Mouse (Mus musculus) cerebellum, adult (tissue): ENCODE measurements around the gene Rtl10.

ENCODE experiments used
- ATAC-seq: cut with Nextera tagmentation; 2 replicates; pipeline ENCODE4 v1.9.2; 2017; ENCODE audit warnings: mild to moderate bottlenecking, moderate library complexity, mixed read lengths; ENCODE audit not compliant: insufficient number of reproducible peaks, low FRiP score, low TSS enrichment

Gene Rtl10

GRCm38 (mm10) chr16:18480933-18481485 is 17.7 kb upstream of the Rtl10 start:
- ATAC-seq, result no peak

DNA sequence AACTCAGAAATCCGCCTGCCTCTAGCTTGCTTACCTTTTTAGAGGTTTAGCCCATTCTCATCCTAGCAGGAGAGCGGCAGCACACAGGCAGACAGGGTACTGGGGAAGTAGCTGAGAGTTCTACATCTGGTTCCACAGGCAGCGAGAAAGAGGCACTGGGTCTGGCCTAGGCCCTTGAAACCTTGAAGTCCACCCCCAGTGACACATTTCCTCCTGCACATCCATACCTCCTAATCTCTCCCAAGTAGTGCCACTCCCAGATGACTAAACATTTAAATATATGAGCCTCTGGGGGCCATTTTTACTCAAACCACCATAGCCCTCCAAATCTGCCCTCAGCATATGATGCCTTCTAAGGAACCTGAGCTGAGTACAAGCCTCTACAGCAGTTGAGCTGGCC is 16.3 kb upstream of the Rtl10 start:
- no peak for ATAC-seq

- no peak for ATAC-seq
These were observed 14.9 kb upstream of the Rtl10 start for GRCm38 (mm10) chr16:18483839-18484238.

DNA sequence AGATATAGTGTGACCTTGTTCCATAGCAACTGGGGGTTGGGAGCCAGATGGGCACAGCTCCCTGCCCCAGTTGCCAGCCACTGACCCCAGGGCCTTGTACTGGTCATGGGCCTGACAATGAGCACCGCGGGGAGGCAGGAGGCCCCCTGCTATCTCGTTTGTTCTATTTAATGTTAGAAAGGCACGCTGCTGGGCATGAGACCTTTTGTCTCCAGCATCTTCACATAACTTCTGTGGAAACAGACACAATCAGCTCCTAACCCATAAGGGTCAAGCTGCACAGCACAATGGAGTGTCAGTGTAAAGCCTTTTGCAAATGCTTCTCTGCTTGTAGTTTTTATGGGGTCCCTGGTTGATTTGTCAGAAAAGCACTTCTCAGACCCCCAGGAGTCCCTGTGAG is 14.3 kb upstream of the Rtl10 start:
- no peak for ATAC-seq

DNA sequence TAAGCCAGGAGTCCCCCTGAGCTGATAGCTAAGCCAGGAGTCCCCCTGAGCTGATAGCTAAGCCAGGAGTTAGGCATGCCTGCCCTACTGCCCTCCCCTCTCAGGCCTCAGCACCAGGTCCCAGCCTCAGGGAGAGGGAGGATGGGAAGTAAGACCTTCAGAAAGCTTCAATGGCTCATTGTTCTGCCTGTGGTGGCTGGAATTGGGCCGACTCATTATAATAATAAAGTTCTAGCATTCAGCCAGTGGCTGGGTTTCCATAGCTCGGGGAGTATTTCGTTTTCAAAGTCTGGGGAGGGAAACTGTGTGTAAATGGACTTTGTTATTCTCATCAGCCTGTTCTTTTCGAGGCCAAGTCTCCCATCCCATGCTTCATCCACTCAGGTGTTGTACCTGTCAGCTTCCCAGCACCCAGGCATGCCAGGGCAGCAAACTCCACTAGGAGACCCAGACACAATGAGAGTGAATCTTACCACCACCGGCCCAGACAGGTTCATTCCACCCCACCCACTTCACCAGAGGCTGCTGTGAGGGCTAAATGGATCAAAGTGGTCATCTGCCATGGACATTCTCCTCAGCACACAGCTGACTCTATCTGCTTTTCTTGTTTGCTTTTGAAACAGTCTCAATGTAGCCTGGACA is 13.8 kb upstream of the Rtl10 start:
- no peak for ATAC-seq

DNA sequence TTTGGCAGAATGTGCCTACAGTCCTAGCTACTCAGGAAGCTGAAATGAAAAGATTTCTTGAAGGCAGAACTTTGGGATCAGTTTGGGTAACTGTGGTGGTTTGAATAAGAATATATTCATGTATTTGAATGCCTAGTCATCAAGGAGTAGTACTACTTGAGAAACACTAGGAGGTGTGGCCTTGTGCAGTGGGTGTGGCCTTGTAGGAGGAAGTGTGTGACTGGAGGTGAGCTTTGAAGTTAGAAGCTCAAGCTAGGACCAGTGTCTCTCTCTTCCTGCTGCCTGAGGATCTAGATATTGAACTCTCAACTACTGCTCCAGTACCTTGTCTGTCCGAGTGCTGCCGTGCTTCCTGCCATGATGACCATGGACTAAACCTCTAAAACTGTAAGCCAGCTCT is 12.6 kb upstream of the Rtl10 start:
- ATAC-seq, result no peak

DNA sequence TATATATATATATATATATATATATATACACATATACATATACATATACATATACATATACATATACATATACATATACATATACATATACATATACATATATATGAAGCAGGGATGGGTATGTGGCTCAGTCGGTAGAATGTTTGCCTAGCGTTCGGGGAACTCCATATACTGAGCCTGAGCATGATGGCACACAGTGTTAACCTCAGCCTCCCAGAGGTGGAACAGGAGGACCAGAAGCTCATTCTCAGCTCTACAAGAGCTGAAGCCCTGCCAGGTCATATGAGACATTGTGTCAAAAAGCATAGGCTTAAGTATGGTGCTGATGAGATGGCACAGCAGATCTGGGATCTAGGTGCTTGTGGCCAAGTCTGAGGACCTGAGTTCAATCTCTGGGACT is 8.4 kb upstream of the Rtl10 start:
- no peak for ATAC-seq

- no peak for ATAC-seq
These were observed 7.8 kb upstream of the Rtl10 start for GRCm38 (mm10) chr16:18490894-18491293.

- ATAC-seq, result peak; percentile 18; the same call in 1 of the 2 replicates
These were observed 711 bp upstream of the Rtl10 start for GRCm38 (mm10) chr16:18497865-18498515.

DNA sequence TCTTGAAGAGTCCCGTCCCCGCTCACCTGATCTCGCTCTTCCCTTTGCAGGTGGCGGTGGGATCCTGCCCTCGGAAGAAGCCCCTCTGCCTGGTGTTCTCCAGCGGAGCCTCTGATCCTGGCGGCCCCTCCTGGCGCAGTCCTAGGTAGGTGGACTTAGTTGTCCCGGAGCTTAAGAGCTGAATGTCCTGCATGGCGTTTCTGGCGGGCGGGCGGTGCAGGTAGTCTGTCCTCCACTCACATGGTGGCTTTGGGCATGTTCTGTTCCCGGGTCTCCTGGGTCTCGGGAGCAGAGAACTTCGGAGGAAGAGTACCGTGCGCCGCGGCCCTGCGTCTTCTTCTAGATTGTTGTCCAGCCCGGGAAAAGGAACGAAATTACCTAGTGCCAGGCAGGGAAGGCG is 295 bp downstream of the Rtl10 start:
- peak; percentile 47; the same call in 1 of the 2 replicates for ATAC-seq

DNA sequence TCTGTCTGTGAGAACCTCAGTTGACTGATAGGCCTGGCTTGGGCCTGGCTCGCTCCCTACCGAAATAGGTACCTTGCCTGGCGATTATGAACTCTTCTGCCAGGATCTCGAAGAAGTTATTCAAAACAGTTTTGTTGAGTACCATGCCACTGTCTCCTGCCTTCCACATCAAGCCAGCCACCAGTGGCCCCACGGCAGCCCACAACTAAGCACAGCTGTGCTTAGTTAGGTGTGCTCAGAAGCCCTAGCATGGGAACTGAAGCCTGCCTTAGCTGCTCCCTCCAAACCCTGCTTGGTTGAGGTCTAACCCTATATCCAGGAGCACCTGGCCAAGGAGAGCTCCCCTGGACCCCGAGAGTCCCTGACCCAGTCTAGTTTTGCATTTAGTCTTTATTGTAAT is 2.8 kb downstream of the Rtl10 start:
- ATAC-seq, result no peak

DNA sequence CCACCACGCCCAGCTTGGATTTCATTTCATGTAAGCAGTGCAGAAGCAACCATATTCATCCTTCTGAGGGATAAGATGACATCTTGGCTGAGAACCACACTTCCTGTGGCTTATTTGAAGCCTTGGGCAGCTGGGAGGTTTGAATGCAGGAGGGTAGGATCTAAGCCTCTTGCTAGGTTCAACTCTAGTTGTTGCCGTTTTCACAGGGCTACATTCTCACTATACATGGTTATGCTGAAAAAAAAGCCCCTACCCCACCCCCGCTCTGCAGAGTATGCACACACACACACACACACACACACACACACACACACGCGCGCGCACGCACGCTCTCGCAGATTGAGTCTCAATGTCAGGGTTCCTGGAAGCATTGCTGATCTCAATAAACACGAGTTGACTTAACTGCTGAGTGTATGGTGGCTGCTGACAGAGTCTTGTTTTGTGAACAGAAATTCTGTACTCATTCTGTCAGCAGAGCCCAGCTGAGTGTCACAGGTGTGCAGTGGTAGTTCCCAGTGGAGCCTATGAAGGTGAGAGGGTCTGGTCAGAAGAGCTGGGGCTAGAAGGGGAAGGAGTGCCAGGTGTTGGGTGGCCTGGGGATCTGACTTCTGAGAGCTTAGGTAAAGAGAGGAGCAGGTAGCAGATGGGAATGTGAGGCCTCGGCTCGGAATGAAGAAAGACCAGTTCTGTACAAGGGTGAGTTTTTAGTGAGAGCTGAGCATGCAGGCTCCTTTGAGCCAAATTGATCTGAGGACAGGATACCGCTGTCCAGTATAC is 5.1 kb downstream of the Rtl10 start:
- ATAC-seq, result no peak

DNA sequence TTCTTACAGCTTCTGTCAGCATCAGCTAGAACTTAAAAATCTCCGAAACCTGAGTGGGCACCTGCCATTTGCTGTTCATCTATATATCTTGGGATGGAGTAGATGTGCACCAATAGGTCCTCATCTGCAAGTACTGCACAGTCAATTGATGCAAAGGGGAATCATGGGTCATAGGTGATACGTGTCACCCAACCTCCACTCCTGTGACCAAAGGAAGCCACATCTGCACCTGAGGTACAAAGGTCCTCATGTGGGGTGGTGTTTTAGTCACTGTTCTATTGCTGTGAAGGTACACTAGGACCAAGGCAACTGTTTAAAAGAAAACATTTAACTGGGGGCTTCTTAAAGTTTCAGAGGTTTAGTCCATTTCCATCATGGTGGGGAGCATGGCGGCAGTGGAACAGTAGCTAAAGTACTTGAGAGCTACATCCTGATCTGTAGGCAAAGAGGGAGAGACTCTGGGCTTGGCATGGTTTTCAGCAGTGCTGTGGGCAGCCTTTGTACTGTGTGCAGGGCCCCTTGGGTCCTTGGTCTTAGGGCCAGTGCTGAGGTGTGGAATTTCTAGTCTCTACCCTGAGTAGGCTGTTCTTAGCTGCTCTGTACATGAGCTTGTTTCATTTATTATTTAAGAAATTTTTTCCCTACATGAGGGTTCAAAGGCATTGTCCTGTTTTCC is 8.0 kb downstream of the Rtl10 start:
- ATAC-seq, result no peak

DNA sequence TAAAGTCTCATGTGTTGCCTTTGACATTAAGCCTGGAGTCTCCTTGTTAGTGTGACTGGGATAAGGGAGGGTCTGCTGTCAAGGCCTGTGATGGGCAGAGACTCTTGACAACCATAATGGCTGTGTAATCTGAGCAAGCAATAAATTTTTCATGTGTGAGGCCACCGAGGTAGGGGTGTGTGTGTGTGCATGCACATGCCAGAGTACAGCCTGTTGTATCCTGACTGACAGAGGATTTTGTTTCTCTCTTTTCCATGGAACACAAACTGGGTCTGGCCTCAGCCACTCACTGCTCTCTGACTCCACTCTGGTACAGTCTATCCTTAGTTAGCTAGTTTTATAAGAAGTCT is 8.5 kb downstream of the Rtl10 start:
- ATAC-seq, result no peak

DNA sequence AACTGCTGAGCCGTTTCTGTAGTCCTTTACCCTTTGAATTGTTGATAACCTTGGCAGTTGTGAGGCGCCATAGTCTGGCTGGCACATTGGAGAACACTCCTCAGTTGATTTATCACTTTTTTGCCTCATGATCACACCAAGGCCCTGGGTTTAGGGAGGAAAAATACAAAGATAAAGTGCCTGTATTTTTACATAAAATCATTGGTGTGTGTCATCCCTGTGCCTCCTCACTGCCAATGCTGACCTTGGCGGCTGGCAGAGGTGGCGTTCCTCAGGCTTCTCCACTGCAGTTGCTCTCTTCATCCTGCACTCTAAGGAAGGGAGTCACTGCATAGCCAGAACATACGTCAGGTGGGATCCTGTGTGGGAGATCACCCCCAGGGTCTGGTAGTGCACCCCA is 13.0 kb downstream of the Rtl10 start:
- no peak for ATAC-seq

DNA sequence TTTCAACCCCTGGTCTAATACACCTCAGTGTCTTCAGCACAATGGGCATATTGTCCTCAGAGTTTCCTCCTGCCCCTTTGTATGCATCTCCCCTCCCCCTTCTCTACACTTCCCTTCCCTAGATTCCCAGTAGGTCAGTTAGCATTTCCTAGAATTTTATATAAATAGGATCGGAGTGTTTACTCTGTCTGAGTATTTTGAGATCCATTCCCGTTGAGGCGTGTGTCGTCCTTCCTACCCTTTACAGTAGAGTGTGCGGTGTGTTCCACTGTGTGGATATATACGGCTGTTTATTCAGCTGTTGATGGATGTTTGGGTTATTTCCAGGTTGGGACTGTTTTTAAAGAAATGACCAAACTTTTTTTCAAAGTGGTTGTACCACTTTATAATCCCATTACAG is 14.8 kb downstream of the Rtl10 start:
- ATAC-seq, result no peak

DNA sequence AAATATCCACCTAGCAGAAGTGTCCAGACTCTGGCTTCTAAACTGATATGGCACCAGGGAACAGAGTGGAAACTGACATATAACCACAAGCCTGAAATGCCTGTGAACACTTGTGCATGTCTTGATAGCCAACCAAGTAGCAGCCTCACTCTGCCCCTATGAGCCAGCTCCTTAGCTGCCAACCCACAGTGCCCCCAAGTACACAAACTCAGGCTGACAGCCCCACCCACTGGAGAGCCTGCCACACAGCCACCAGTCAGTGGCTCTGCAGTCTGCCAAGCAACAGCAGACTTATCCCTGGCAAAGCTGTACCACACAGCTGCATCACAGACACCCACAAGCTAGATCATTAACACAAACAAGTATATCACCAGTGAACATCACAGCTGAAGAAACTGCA is 19.4 kb downstream of the Rtl10 start:
- ATAC-seq, result no peak

GRCm38 (mm10) chr16:18523563-18524245 is 25.0 kb downstream of the Rtl10 start:
- no peak for ATAC-seq

- ATAC-seq, result no peak
These were observed 30.0 kb downstream of the Rtl10 start for GRCm38 (mm10) chr16:18528656-18529055.

DNA sequence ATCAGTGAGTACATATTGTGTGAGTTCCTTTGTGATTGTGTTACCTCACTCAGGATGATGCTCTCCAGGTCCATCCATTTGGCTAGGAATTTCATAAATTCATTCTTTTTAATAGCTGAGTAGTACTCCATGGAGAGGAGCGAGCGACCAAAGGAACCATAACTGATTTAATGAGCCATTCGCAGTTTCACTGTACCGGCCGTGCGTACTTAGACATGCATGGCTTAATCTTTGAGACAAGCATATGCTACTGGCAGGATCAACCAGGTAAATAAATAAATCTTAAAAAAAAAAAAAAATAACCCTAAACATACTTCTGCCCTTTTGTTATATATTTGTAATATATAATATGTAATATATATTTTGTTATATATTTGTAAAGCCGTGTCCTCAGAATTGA is 34.4 kb downstream of the Rtl10 start:
- ATAC-seq, result peak; percentile 100
